Mouse (Mus musculus): Measurements from ENCODE around the gene Dis3.

The Dis3 gene

DNA sequence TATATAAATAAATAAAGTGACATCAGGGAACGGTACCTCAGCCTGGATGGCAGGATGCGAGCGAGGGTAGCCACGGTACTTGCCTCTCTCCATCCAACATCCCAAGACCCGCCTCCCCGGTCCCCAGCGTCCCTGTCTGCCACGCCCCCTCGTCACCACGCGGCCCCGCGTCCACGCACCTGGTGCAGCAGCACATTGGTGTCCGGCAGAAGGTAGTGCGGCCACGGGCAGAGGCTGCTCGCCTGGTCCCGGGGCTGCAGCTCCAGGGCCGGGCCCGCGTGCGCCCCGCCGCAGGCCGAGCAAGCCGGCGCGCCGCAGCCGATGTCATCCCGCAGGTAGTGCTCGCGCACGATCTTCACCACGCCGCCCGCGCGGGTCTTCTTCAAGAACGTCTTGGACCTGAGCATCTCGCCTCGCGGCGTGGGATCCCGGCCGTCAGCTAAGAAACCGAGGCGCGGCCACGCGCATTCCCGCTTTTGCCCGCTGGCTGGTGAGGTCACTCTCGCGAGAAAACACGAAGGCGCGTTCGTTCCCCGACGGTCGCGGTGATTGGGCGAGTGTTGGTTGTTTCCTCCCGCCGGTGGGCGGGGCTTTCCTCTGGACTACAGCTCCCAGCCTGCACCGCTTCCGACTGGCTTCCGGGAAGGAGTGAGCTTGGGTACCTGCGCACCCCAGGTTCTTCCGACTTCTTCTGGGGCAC lies at the start of gene Dis3, which contains the start of gene Pibf1:
Dis3 (minus strand) TSS at position 504 of the 700 bp plus-strand sequence.
Pibf1 (plus strand) TSS at position 158 of the 700 bp plus-strand sequence.
- peak; percentile 98 for DNase-seq (ENCODE audit: low spot score in 2 of 2)

DNA sequence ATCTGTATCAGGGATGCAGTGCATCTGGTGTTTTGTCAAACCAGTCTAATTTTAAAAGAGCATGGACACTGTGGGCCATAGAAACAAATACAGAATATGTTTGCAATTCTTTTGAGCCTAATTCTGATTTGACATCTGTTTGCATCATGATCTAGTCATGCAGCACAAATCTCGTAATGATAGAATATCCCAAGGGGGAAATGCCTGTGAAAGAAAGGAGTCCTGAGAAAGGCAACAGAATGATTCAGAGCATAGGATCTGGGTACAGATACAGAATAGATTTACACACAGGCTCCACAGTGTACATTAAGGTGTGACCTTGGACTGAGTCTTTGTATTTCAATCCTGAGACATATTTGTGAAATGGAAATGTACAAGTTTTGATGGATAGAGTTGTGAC lies 47.3 kb upstream of the Dis3 start:
- no peak for DNase-seq (ENCODE audit: low spot score in 2 of 2)

DNA sequence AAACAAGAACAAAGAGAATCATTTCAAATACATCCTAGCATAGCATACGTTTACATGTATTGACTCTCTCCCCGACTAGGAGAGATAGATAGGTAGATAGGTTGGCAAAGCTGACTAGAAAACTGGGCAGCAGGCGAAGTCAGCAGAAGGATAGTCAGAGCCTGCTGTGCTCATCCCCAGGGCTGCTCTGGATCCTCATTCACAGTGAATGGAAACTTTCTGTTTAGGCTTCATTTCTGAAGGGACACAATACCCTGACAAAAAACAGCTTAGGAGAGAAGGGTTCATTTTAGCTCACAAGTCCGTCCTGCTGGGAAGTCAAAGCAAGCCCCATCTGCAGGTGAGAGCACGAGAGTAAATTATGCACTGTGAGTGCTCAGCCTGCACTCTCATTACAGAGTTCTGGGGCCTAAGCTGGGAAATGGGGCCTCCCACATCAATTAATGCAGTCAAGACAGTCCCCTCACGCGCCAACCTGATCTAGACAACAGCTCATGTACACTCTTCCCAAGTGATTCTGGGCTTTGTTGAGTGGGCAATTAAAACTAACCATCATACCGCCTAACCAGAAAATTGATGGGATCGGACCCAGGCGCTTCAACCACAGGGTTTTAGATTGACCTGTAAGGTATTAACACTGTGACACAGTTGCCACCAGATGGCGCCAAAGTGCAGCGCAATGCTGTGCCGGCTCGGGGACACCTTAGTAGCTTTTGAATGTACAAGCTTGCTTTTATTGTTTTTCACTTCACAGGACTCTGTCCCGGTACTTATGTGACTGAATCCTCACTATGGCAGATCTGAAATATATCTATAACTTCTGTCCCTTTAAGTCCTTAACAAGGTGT lies 42.4 kb upstream of the Dis3 start:
- DNase-seq (ENCODE audit: low spot score in 2 of 2): peak; percentile 33 to 53

DNA sequence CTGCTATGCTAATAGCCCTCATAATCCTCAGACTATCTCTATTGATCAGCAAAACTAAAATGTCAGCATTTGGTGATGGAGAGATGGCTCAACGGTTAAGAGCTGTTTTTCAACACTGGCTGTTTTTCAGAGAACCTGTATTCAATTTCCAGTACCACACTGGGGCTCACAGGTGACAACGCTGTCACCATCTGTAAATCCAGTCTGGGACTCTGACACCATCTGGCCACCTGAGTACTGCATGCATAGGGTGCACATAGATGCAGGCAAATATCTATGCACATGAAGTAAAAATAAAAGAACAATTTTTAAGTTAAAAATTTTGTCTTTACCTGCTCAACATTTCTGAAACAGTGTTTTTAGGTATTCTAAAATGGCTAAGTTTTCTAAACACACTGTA lies 40.5 kb upstream of the Dis3 start:
- no peak for DNase-seq (ENCODE audit: low spot score in 2 of 2)

DNA sequence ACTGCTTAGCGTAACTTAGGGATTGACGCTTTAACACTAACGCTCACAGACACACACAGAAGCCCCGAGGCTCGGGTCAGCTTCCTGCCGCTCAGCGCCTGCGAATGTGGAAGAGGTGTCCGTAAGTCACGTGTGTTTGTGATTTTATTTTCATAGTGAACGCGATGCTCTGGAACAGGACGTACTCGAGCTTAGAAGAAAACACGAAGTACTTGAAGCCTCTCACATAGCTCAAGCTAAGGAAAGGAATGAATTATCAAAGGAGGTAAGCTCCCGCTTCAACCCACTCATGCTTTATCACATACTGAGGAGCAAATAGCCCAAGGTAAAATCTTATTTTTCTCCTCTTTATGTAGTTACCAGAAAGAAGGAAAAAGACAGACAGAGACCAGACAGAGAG lies 36.7 kb upstream of the Dis3 start:
- DNase-seq (ENCODE audit: low spot score in 2 of 2): no peak

DNA sequence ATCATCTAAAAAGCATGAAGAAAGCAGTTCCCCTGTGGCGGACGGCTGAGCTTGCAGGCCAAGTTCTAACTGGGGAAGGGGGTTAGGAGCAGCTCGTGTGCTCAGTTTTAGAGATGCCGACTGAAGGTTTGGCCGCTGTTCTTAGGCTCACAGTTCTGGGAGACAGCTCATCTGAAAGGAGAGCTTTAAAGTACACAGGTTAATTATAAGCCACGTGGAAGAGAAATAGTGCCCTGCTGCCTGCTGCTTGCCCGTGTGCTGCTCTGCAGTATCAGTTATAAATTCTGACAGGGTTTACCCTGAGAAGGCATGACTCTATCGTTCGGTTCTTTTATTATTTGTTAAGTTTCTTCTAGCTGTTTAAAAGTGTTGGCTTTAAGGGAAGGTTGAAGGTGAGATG lies 36.2 kb upstream of the Dis3 start:
- no peak for DNase-seq (ENCODE audit: low spot score in 2 of 2)

DNA sequence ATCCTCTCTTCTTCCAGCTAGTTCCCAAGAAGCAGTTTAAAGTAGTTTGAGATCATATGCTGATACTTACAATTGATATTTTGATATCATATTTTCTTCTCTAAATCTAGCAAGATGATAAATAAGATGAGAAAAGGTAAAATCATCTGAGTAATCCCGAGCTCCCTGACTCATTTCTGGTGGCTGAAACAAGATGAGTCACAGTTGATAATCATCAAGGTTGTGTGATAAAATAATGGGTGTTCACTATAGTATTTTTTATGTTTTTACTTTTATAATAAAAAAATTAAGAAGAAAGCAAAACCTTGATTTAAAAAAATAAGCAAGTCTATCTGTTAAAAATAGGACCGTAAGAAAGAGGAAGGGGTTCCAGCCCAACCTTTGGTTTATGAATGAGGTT lies 34.5 kb upstream of the Dis3 start:
- DNase-seq (ENCODE audit: low spot score in 2 of 2): no peak

DNA sequence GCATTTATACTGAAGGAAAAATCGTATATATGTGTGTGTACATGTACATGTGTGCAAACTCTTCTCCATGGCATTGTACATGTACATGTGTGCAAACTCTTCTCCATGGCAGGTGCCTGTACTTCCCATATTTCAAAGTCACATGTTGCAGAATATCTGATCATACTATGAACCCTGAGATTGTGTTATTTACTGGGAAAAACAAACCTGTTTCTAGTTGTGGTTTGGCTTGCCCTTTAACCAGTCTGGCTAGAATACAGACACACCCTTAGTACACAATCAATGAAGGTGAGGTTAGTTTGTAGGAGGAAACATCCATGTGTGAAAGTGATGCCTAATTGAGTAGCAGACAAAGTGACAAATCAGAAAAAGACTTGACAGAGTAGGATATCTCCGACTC lies 29.5 kb upstream of the Dis3 start:
- no peak for DNase-seq (ENCODE audit: low spot score in 2 of 2)

DNA sequence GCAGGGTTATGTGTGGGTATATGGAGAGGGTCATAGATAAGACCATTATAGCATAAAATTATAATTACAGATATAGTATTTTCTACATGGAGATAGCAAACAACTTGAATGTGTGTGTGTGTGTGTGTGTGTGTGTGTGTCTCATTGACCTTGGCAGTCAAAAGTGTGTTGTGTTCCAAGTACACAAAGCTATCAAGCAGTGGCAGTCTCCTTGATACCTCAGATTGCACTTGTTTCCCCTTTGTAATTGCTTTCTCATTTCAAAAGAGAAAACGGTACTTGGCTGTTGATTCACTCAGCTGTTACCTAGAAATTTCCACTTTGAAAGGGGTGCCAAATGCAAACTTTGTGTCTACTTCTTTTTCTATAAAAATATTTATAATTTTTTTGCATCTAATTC lies 27.9 kb upstream of the Dis3 start:
- DNase-seq (ENCODE audit: low spot score in 2 of 2): no peak

DNA sequence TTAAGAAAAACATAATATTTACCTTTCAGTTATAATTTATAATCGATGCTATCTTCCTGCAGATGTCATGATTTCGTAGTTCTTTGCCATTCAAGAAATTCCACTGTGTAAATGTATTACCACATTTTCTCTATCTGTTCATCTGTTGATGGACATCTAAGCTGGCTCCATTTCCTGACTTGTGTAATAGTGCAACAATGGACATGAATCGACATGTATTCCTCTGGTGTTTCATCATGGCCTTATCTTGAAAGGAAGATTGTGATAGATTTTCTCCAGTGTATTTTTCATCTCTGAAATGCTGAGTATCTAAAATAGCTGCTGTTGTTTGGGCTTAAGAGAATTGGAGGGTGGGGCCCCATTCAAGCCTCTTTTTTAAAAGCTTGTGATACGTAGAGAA lies 27.1 kb upstream of the Dis3 start:
- DNase-seq (ENCODE audit: low spot score in 2 of 2): no peak

DNA sequence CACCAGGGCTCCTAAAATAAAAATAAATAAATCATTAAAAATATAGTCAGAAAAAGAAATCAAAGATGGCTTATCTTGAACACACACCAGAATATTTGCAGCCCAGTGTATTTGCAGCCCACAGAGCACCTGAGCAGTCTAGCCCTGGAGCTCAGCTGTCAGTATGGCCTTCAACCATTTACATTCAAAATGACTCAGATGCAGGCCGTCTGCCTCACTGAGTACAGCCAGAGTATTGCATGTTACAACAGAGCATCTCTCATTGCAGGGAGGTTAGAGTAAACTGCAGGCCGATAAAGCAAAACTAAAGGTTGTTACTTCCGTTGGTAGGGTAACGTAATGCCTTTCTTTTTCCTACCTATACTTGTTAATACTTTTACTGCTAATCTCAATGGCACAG lies 24.5 kb upstream of the Dis3 start:
- no peak for DNase-seq (ENCODE audit: low spot score in 2 of 2)

DNA sequence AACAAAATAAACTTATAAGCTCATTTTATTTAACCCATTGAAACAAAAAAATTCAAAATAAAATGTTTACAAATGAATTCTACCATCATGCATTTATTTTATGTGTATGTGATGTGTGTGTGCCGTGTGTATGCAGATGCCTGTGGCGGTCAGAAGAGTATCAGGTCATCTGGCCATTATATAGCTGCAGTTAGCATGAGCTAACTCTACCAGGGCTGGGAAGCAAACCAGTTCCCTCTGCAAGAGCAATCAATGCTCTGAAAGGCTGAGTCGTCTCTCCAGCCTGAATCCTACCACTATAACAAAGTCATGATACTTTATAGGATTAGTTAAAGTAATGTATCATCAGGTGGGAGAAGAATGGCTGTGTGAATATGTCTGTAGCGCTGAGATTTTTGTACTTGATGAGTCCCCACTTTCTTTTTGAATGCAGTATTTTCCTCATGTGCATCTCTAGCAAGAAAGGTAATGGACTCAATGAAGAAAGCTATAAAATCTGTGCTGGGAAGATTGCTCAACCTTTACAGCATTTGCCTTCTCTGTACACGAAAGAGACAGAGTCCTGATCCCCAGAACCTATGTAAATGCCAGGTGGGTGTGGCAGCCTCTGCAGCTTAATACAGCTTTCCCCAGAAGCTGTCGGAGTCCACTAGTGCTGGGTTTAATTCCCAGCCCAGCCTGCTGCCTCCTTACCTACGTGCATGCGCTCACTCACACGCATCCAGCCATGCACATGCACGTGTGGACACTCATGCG lies 22.2 kb upstream of the Dis3 start:
- DNase-seq (ENCODE audit: low spot score in 2 of 2): no peak

DNA sequence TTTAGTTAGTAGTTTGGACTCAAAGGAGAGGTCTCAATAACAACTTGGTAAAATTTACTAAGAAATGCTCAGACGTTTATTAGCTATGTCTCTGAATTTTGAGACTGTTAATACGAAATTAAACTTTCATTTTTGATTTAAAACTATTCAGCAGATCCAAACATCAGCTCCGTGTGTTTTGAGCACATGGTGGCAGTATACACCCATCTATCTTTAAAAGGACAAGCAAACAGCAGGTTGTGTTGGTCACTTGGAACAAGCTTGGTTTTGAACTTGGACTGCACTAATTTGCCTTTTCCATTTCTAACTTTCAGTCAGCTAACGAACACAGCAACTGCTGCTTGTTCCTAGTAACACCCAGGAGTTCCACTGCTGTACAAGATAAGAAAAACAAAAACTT lies 18.0 kb upstream of the Dis3 start:
- no peak for DNase-seq (ENCODE audit: low spot score in 2 of 2)

DNA sequence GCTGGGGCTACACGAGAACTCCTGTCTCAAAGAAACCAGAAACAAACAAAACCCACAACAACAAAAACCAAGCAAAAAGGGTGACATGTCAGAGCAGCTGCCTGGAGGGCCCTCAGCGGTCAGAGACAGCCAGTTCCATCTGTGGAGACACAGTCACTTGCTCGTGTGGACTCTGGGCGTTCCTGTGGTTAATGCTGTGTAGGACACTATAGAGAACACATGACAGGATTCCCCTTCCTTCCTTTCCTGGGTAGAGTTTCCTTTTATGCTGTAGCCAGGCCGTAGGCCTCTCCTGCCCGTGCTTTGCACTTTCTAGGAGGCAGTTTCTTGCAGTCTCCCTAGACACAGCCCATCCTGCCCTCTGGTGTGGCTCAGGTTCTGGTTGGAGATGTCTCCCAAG lies 9.2 kb upstream of the Dis3 start:
- no peak for DNase-seq (ENCODE audit: low spot score in 2 of 2)

DNA sequence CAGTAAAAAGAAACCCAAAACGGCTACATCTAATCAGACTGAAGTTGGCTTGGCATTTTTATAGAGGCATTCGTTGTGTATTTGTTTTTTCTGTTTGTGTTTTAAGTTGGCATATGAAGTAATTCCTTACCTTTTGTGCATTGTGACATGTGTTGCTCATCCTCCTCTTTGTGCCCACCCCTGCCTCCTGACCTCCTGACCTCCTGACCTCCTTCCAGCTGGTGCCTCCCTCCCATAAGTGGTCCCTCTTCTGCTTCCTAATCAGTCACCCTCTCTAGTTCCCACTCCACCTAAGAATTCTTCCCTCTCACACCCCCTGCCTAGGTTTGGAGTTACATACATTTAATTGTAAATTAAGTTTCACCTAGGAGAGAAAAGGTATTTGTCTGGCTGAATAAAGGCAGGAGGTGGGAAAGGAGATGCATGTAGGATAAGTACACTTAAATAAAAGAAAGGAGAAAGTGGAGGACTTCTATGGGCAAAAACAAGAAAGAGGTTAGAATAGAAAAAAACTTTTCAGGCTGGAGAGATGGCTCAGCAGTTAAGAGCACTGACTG lies 8.1 kb upstream of the Dis3 start:
- no peak for DNase-seq (ENCODE audit: low spot score in 2 of 2)

DNA sequence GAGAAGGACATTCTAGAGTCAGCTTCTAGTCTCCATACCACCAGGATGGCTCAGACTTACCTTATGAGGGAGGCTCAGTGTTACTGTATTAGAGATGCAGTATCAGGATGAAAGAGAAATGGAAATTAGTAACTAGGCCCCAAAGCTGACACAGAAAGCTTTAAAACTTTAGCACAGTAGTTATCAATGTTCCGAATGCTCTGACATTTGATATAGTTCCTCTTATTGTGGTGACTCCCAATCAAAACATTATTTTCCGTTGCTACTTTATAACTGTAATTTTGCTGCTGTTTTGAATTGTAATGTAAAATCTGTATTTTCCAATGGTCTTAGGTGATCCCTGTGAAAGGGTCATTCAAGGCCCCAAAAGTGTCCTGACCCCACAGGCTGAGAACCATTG lies 7.1 kb upstream of the Dis3 start:
- DNase-seq (ENCODE audit: low spot score in 2 of 2): no peak

DNA sequence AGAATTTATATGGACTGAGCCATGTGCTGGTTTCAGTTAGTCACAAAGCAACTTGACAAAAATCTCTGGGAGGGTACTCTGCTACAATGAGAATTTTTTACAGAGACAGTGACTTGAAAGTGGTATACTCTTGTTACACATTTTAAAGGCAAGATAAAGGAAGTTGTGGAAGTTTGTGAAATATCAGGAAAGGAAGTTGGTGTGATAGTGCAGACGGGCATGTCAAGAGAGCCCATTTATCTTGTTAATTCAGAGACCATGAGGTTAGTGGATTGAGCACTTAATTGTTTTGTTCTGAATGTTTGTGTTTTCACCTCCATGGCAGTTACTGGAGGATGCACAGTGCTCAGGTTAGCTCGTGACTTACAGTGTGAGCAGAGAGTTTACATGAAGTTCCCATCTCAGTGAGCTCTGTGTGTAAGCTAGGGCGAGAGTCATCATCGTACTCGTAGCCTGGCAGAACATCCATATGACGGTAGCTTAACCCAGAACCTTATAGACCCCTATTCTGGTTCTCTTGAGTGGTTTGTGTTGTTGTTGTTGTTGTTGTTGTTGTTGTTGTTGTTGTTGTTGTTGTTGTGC lies 5.1 kb upstream of the Dis3 start:
- DNase-seq (ENCODE audit: low spot score in 2 of 2): no peak

DNA sequence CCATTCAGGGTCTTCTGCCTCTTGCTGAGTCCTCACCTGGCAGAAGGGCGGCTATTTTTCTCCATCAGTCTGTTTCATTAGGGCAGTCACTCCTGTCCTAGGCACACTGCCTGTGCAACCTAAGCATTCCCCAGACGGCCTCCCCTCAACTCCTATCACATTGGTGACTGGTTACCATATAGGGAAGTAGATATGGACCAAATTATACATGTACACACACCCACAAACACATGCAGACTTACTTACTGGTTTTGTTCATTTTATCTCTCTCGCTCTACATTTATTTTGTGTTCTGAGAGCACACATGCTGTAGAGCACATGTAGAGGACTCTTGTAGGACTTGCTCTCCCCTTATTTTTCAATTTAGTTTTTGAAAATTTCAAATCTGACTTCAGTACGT lies 3.5 kb upstream of the Dis3 start:
- DNase-seq (ENCODE audit: low spot score in 2 of 2): no peak

DNA sequence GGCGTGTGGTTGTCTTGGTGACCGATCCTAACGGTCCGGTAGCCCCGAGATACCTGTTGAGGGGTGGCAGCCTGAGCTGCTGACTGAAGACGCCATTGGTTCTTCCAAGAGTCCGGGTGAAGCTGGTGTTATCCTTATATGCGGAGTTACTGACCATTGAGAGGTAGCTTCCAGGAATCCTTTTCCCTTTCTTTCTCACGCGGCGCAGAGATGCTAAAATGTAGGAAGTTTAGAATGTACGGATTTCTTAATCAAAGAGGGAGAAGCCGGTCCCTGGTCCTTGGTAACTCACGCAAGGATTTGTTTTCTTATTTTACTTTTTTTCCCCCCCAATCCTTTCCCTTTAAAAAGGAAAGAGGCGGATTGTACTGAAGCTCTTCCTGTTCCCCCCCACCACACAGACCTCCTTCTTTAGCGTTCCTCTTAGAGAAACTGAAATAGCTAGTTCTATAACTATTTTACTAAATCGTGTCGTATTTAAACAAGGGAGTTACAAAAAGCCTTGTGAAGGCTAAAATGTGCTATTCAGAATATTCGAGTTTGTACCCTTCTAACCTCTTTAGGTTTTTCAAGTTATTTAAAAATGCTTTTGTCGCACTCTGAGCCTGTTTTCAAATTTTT lies 507 bp upstream of the Dis3 start:
- DNase-seq (ENCODE audit: low spot score in 2 of 2): no peak

DNA sequence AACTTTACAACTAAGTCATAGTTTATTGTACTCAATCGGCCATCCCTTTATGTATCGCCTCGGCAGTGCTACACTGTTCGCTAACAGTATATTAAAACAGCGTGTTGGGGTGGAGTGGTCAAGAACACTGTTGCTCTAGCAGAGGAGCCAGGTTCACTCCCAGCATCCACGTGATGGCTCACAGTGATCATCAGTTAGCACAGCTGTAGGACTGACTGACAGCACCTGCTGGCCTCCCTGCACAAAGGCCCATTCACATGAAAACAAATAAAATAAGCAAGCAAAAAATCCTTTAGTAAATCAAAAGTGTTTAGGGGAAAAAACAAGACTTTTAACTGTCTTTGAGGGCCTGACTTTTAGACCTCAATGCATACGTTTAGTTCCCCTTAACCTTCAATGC lies 10.6 kb downstream of the Dis3 start:
- no peak for DNase-seq (ENCODE audit: low spot score in 2 of 2)

DNA sequence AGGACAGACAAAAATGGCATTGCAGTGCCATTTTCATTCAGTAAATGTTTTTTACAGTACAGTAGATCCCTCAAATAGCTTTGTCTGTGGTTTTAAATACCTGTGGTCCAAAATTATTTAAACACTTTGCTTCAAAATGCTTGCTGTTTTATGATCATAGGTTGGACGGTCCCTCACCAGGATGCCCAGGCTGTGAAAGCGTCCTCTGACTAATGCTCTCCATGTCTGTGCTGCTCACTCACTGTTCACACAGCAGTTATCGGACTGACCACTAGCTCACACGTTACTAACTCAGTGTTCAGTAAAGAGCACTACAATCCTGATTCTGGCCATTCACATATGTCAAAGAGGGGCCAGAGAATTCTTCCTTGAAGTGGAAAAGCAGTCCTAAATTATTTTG lies 28.4 kb downstream of the Dis3 start:
- DNase-seq (ENCODE audit: low spot score in 2 of 2): no peak
